Mouse (Mus musculus) cerebellum, adult 2 months (tissue): Measurements from ENCODE around the gene Ppp1r14d. TPM values are rescaled to one million over a fixed set of nuclear protein-coding genes. Genes with fewer than 3 reads are reported as not detected.

Source experiments
- DNase-seq, 2 experiments: peaks; one replicate each; pipeline ENCODE4 v3.0.0; 2021
- H3K27ac ChIP-seq: fragments of 200-500 bp; 2 replicates; pipeline ENCODE4 v1.5.1; 2012; ENCODE audit warnings: low read length, control low read depth, inconsistent platforms; ENCODE audit not compliant: insufficient read depth
- H3K27me3 ChIP-seq: fragments of 200-500 bp; 2 replicates; pipeline ENCODE4 v1.6.1; 2012; ENCODE audit warnings: inconsistent platforms, mild to moderate bottlenecking, low read length, moderate library complexity; ENCODE audit not compliant: control insufficient read depth, insufficient read depth
- H3K4me1 ChIP-seq: fragments of 200-500 bp; 2 replicates; pipeline ENCODE4 v1.6.1; 2011; ENCODE audit warnings: low read length; ENCODE audit not compliant: control insufficient read depth, insufficient read depth
- H3K4me3 ChIP-seq: fragments of 200-500 bp; replicated peaks from 2 replicates; pipeline ENCODE3; 2011; ENCODE audit warnings: mild to moderate bottlenecking, low read depth, low read length, control low read depth; ENCODE audit not compliant: insufficient read depth
- CTCF ChIP-seq: fragments of 200-500 bp; IDR thresholded peaks from 2 replicates; pipeline ENCODE4 v1.5.1; 2011; ENCODE audit warnings: low read depth, mild to moderate bottlenecking, control low read depth, low read length, moderate library complexity, borderline replicate concordance; ENCODE audit not compliant: insufficient read depth
- POLR2A ChIP-seq: fragments of 200-500 bp; IDR thresholded peaks from 2 replicates; pipeline ENCODE4 v1.6.1; 2011; ENCODE audit warnings: low read length, control low read depth, borderline replicate concordance; ENCODE audit not compliant: insufficient read depth
- WGBS: fragments of 180-500 bp; shearing (Covaris S2); methylation state at CpG from one replicate; pipeline ENCODE4 v1.1.7; 2018; 5-methylcytosine and 5-hydroxymethylcytosine counted together
- polyA plus RNA-seq: library from polyadenylated mRNA; depleted of rRNA; stranded (reverse); fragments of >200 nt; gene quantifications from 2 replicates; pipeline ENCODE4 v1.2.3, GENCODE M21; 2012

Ppp1r14d gene
- polyA plus RNA-seq, 1 experiment, result not detected

GRCm38 (mm10) chr2:119242548-119242947 lies 12.8 kb upstream of the Ppp1r14d start:
- Histone ChIP-seq H3K4me3 (no peak overlapping the region), H3K27ac (no peak overlapping the region), H3K4me1 (no peaks in the 10 kb centered on the region), H3K27me3 (peaks cover 2% of the 10 kb centered on the region; the same call in 1 of the 2 replicates)
- TF ChIP-seq CTCF (no peak), POLR2A (no peak)
- no peak for DNase-seq
- WGBS, result 78% methylated on average over 9 of the region's 9 CpGs

GRCm38 (mm10) chr2:119240819-119241186 lies 11.1 kb upstream of the Ppp1r14d start:
- 89% methylated on average over 4 of the region's 4 CpGs for WGBS
- Histone ChIP-seq H3K27ac (no peak overlapping the region), H3K4me1 (no peaks in the 10 kb centered on the region), H3K27me3 (peaks cover 5% of the 10 kb centered on the region; the same call in 1 of the 2 replicates), H3K4me3 (no peak overlapping the region)
- DNase-seq, result no peak
- TF ChIP-seq CTCF (no peak), POLR2A (no peak)

- TF ChIP-seq POLR2A, result no peak
- no peak for TF ChIP-seq CTCF
- peaks cover 5% of the 10 kb centered on the region; the same call in 1 of the 2 replicates for H3K27me3 ChIP-seq
- no peak for DNase-seq
- H3K27ac ChIP-seq, result no peak overlapping the region
- WGBS, result 72% methylated on average over 4 of the region's 4 CpGs
- no peaks in the 10 kb centered on the region for H3K4me1 ChIP-seq
- no peak overlapping the region for H3K4me3 ChIP-seq
Observed at GRCm38 (mm10) chr2:119240075-119240818, 10.5 kb upstream of the Ppp1r14d start.

- TF ChIP-seq POLR2A, result no peak
- TF ChIP-seq CTCF, result no peak
- H3K4me3 ChIP-seq, result no peak overlapping the region
- DNase-seq, result no peak
- peaks cover 5% of the 10 kb centered on the region; the same call in 1 of the 2 replicates for H3K27me3 ChIP-seq
- H3K27ac ChIP-seq, result no peak overlapping the region
- H3K4me1 ChIP-seq, result no peaks in the 10 kb centered on the region
- 90% methylated on average over 2 of the region's 2 CpGs for WGBS
Observed at GRCm38 (mm10) chr2:119238671-119239070, 9.0 kb upstream of the Ppp1r14d start.

- 5% methylated on average over 31 of the region's 31 CpGs for WGBS
- Histone ChIP-seq H3K27ac (no peak overlapping the region), H3K4me3 (no peak overlapping the region), H3K27me3 (peaks cover 5% of the 10 kb centered on the region; the same call in 1 of the 2 replicates), H3K4me1 (no peaks in the 10 kb centered on the region)
- TF ChIP-seq POLR2A (no peak), CTCF (no peak)
- no peak for DNase-seq
Observed at GRCm38 (mm10) chr2:119237871-119238220, 8.1 kb upstream of the Ppp1r14d start.

GRCm38 (mm10) chr2:119237210-119237870 lies 7.6 kb upstream of the Ppp1r14d start, which contains the start of gene Spint1:
Gene Spint1 (plus strand): TSS chr2:119237362.
- TF ChIP-seq POLR2A (no peak), CTCF (no peak)
- Histone ChIP-seq H3K27me3 (peaks cover 5% of the 10 kb centered on the region; the same call in 1 of the 2 replicates), H3K4me3 (no peak within 1 kb of the TSS), H3K4me1 (no peaks in the 10 kb centered on the region), H3K27ac (no peak within 1 kb of the TSS)
- WGBS, result under 1% methylated on average over 71 of the region's 73 CpGs
- no peak for DNase-seq

- WGBS, result 15% methylated on average over 25 of the region's 25 CpGs
- H3K27me3 ChIP-seq, result peaks cover 5% of the 10 kb centered on the region; the same call in 1 of the 2 replicates
- no peaks in the 10 kb centered on the region for H3K4me1 ChIP-seq
- DNase-seq, result no peak
- no peak overlapping the region for H3K27ac ChIP-seq
- H3K4me3 ChIP-seq, result no peak overlapping the region
- TF ChIP-seq CTCF, result no peak
- TF ChIP-seq POLR2A, result no peak
Observed at GRCm38 (mm10) chr2:119236682-119237209, 7.0 kb upstream of the Ppp1r14d start.

- DNase-seq, result no peak
- Histone ChIP-seq H3K4me1 (no peaks in the 10 kb centered on the region; the same call in 1 of the 2 replicates), H3K27me3 (no peaks in the 10 kb centered on the region), H3K27ac (no peak overlapping the region), H3K4me3 (peak overlapping the region; percentile 72)
- under 1% methylated on average over 13 of the region's 13 CpGs for WGBS
- TF ChIP-seq CTCF (no peak), POLR2A (no peak)
Observed at GRCm38 (mm10) chr2:119209176-119209507, 20.6 kb downstream of the Ppp1r14d start.
